Mouse (Mus musculus) heart, embryonic 15.5 days (tissue): ENCODE measurements around the gene Mthfd1l. TPM values are rescaled to one million over a fixed set of nuclear protein-coding genes. Genes with fewer than 3 reads are reported as not detected.

Source experiments
- ATAC-seq: fragments of 200-750 bp; cut with Nextera tagmentation; replicated peaks from 2 replicates; pipeline ENCODE4 v1.8.0; 2017; ENCODE audit warnings: low read depth, moderate TSS enrichment; ENCODE audit not compliant: insufficient number of reproducible peaks, insufficient read depth, low FRiP score
- H3K27ac ChIP-seq: fragments of 300-500 bp; sonication (generic); 2 replicates; pipeline ENCODE4 v1.5.1; 2015; ENCODE audit warnings: mild to moderate bottlenecking, inconsistent platforms
- H3K27me3 ChIP-seq: fragments of 300-500 bp; sonication (generic); 2 replicates; pipeline ENCODE4 v1.6.1; 2015; ENCODE audit warnings: inconsistent platforms
- H3K36me3 ChIP-seq: fragments of 300-500 bp; sonication (generic); 2 replicates; pipeline ENCODE4 v1.6.1; 2015; ENCODE audit warnings: mild to moderate bottlenecking, inconsistent platforms
- H3K4me1 ChIP-seq: fragments of 300-500 bp; sonication (generic); replicated peaks from 2 replicates; pipeline ENCODE4 v1.6.1; 2015; ENCODE audit warnings: inconsistent platforms
- H3K4me2 ChIP-seq: fragments of 300-500 bp; sonication (generic); 2 replicates; pipeline ENCODE4 v1.6.1; 2015; ENCODE audit warnings: inconsistent platforms, mild to moderate bottlenecking, moderate library complexity
- H3K4me3 ChIP-seq: fragments of 300-500 bp; sonication (generic); 2 replicates; pipeline ENCODE4 v1.5.1; 2015; ENCODE audit warnings: mild to moderate bottlenecking, inconsistent platforms
- H3K9ac ChIP-seq: fragments of 300-500 bp; sonication (generic); 2 replicates; pipeline ENCODE4 v1.6.1; 2015; ENCODE audit warnings: mild to moderate bottlenecking, inconsistent platforms
- H3K9me3 ChIP-seq: fragments of 300-500 bp; sonication (generic); replicated peaks from 2 replicates; pipeline ENCODE4 v1.6.1; 2016; ENCODE audit warnings: inconsistent platforms
- WGBS: fragments of 180-500 bp; shearing (Covaris S2); methylation state at CpG from one replicate; pipeline ENCODE4 v1.1.7; 2015; ENCODE audit warnings: mixed read lengths; 5-methylcytosine and 5-hydroxymethylcytosine counted together
- polyA plus RNA-seq: library from polyadenylated mRNA; unstranded; fragments of >200 nt; fragmentation: Nextera tagmentation; extraction: Ambion mirVana; gene quantifications from 2 replicates; pipeline ENCODE4 v1.2.1, GENCODE M21; 2015

Mthfd1l gene
- polyA plus RNA-seq, 1 experiment from 2014 or later: 7.5 TPM

DNA sequence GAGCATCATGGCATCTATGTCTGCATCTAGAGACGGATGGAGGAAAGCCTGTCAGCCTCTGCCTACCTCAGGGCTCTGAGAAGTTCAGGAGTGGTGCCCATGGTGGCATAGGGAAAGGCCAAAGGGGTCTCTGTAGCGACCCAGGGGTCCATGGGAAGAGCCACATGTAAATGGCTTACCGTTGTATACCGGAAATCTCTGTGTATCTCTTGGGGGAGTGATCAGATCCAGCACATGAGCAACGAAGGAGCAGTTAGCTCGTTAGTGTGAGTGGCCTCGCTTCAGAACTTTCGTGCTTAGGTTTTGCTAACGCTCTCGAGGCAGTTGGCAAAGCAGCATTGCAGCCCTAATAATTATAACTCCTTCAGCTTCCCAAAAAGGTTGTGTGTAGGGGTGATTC, 169.9 kb downstream of the Mthfd1l start:
- Histone ChIP-seq H3K9me3 (no peaks in the 10 kb centered on the region), H3K4me3 (no peak overlapping the region), H3K27me3 (no peaks in the 10 kb centered on the region), H3K27ac (no peak overlapping the region), H3K9ac (no peak overlapping the region), H3K4me1 (0 out of 2 replicates have a peak, but pooled peaks cover 6% of the 10 kb centered on the region), H3K4me2 (no peak overlapping the region), H3K36me3 (no peaks in the 10 kb centered on the region)
- WGBS: 85% methylated on average over 10 of the region's 10 CpGs
- ATAC-seq: no peak

DNA sequence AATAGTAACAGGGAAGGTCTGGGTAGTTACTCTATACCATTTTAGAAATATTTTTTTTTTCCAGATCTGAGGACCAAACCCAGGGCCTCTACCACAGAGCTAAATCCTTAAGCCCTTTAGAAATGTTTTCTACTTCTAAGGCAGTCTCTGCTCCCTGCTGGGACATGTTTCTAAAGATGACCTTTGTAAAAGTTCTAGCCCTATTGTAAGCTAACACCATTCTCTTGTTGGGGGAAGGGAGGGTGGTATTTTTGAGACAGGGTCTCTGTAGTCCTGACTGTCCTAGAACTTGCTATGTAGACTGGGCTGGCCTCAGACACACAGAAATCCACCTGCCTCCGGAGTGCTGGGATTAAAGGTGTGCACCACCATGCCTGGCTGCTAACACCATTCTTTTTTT, 170.5 kb downstream of the Mthfd1l start:
- whole genome bisulfite sequencing: 85% methylated on average over 1 of the region's 1 CpGs
- H3K4me1 ChIP-seq: 0 out of 2 replicates have a peak, but pooled peaks cover 6% of the 10 kb centered on the region
- no peak overlapping the region for H3K27ac ChIP-seq
- no peak overlapping the region for H3K4me3 ChIP-seq
- H3K36me3 ChIP-seq: no peaks in the 10 kb centered on the region
- H3K27me3 ChIP-seq: no peaks in the 10 kb centered on the region
- no peak overlapping the region for H3K9ac ChIP-seq
- H3K4me2 ChIP-seq: no peak overlapping the region
- no peaks in the 10 kb centered on the region for H3K9me3 ChIP-seq
- no peak for ATAC-seq

DNA sequence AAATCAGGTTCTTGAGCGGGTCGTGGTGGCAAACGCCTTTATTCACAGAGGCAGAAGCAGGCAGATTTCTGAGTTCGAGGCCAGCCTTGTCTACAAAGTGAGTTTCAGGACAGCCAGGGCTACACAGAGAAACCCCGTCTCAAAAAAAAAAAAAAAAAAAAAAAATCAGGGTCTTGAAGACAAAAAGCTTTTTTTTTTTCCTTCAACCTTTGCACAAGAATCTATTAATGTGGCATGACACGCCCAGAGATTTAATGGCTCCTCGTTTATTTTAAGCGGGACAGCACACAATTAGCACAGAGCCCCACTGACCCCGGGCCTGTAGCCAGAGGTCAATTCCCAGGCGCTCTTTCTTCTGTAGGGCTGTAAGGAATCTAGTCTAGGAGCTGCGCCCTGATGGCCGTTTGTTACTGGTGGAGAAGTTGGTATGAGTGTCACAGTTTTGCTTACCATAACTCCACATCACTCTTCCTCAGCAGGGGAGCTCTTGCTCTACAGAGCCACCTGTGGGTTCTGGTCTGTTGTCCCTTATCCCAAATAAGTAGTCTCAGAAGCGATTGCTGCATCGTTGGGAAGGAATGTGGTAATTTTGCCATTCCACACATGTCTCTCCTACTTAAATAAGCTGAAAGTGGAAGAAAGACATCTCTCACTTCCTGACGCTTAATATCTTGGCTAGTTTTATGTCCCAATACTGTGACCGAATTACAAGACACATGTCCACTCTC, 172.3 kb downstream of the Mthfd1l start:
- no peaks in the 10 kb centered on the region for H3K36me3 ChIP-seq
- no peak overlapping the region for H3K4me2 ChIP-seq
- no peak for ATAC-seq
- H3K4me1 ChIP-seq: 0 out of 2 replicates have a peak, but pooled peaks cover 3% of the 10 kb centered on the region
- H3K27ac ChIP-seq: no peak overlapping the region
- no peaks in the 10 kb centered on the region for H3K9me3 ChIP-seq
- no peaks in the 10 kb centered on the region for H3K27me3 ChIP-seq
- no peak overlapping the region for H3K4me3 ChIP-seq
- H3K9ac ChIP-seq: no peak overlapping the region
- WGBS: 71% methylated on average over 16 of the region's 16 CpGs

DNA sequence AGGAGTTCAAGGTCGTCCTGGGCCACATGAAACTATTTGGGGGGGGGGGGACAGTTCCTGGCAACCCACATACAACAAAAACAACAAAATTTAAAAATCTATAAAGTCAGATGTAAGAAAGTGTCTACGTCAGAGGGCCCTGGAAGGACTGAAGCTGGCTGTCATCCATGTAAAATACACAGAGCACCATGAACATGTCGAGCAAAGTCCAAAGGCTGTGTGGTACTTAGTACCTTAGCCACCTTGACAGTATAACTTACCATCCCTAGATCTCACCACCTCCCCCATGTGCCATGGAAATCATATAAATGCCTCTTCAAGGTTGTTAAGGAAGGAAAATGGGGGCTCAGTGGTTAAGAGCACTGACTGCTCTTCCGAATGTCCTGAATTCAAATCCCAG, 174.0 kb downstream of the Mthfd1l start:
- H3K27ac ChIP-seq: no peak overlapping the region
- H3K9ac ChIP-seq: no peak overlapping the region
- ATAC-seq: no peak
- 78% methylated on average over 4 of the region's 4 CpGs for WGBS
- H3K4me3 ChIP-seq: no peak overlapping the region
- H3K27me3 ChIP-seq: no peaks in the 10 kb centered on the region
- no peaks in the 10 kb centered on the region for H3K36me3 ChIP-seq
- 0 out of 2 replicates have a peak, but pooled peaks cover 3% of the 10 kb centered on the region for H3K4me1 ChIP-seq
- no peak overlapping the region for H3K4me2 ChIP-seq
- H3K9me3 ChIP-seq: no peaks in the 10 kb centered on the region

DNA sequence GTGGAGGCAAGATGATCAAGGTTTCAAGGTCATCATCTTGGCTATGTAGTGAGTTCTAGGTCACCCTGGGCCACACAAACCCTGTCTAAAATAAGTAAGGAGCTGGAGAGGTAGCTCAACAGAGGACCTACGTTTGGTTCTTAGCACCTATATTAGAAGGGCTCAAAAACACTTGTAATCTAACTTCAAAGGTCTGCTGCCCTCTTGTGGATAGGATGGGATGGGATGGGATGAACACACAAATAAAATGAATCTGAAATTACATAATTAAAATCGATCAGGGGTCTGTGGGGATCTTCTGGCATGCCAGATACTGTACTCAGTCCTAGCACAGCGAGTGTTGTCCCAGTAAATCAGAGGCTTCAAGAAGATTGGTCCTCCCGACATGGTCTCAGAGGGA, 178.2 kb downstream of the Mthfd1l start:
- no peaks in the 10 kb centered on the region for H3K27me3 ChIP-seq
- H3K4me3 ChIP-seq: no peak overlapping the region
- H3K36me3 ChIP-seq: no peaks in the 10 kb centered on the region
- H3K4me2 ChIP-seq: no peak overlapping the region
- H3K9me3 ChIP-seq: no peaks in the 10 kb centered on the region
- H3K27ac ChIP-seq: no peak overlapping the region
- no peak overlapping the region for H3K9ac ChIP-seq
- no peak for ATAC-seq
- 90% methylated on average over 4 of the region's 4 CpGs for WGBS
- H3K4me1 ChIP-seq: 0 out of 2 replicates have a peak, but pooled peaks cover 2% of the 10 kb centered on the region

DNA sequence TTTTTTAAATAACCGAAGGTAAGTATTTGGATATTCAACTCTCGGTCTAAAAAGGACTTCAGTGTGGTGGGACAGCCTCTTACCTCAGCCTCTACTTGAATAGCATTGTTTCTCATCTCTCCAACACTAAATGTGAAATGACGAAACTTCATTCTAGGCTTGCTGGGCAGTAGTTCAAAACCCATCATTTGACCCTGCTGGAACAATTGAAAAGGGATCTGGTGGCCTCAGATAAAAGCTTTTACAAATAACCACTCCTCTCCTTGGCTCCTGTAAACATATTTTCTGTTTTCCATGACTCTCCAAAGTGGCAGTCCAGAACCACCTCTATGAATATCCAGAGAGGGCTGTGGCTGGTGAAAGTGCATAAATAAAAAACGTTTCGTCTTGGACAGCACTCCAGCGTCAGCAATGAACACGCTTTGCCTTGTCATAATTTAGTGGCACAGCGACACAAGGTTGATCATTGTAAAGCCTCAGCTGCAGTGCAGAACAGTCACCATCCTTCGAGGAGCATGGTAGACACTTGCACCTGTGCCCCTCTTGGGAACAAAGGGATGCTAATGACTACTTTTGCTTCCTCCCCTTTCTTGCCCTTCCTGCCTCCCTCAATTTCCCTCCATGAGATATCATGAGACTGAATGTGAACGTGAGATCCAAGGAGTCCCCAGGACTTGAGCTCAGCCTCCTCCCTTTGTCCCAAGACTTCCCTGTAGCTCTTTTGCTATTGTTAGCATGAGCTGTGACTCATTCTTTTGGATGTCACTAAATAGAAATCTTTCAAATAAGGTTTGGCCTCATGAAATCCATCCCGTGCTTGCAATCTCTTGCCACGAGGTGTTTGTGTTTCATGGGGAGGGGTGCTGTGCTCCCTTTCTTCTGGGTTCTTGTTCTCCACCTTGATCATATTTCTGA, 179.2 kb downstream of the Mthfd1l start:
- no peaks in the 10 kb centered on the region for H3K9me3 ChIP-seq

DNA sequence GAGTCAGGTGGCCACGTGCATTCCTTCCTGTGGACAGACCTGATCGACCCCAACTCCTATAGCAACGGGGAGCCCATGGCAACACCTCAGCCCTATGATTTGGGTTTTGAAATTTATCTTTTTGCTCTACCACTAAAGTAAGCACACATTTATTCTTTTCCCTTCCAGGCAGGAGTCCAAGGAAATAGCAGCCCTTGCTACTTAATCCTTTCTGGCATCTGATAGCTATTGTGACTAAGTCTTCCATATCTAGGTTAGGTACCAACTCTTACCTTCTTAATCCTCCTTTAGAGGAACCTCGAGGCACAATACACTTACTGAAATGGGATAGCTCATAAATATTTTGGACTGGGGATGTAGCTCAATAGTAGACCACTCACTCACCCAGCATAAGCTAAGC, 180.1 kb downstream of the Mthfd1l start:
- Histone ChIP-seq H3K4me2 (no peak overlapping the region), H3K4me1 (0 out of 2 replicates have a peak, but pooled peaks cover 2% of the 10 kb centered on the region), H3K27ac (no peak overlapping the region), H3K36me3 (no peaks in the 10 kb centered on the region), H3K9me3 (no peaks in the 10 kb centered on the region), H3K9ac (no peak overlapping the region), H3K4me3 (no peak overlapping the region), H3K27me3 (no peaks in the 10 kb centered on the region)
- WGBS: 83% methylated on average over 4 of the region's 4 CpGs
- ATAC-seq: no peak

More for the DNA sequence above, 179.2 kb downstream of the Mthfd1l start:
- no peak overlapping the region for H3K27ac ChIP-seq
- no peaks in the 10 kb centered on the region for H3K36me3 ChIP-seq
- ATAC-seq: no peak
- 74% methylated on average over 12 of the region's 12 CpGs for WGBS
- H3K27me3 ChIP-seq: no peaks in the 10 kb centered on the region
- no peak overlapping the region for H3K4me2 ChIP-seq
- H3K4me3 ChIP-seq: no peak overlapping the region
- no peak overlapping the region for H3K9ac ChIP-seq
- H3K4me1 ChIP-seq: 0 out of 2 replicates have a peak, but pooled peaks cover 2% of the 10 kb centered on the region

DNA sequence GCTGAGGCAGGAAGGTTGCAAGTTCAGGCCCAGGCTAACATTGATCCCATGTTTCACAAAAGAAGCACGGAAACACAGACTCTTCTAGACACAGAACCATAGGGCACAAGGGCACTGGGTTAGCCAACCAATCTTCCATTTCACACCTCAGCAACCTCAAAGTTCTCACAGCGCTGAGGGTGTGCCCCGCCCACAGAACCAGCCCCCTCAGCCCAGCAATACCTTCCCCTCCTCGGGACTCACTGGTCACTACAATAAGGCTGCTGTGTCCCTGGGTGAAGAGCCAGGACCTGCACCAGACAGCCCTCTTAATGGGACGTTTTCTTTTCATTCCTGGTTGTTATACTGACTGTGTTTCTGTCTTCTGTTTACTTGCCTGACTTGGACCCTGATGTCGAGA, 181.1 kb downstream of the Mthfd1l start:
- WGBS: 63% methylated on average over 6 of the region's 6 CpGs

DNA sequence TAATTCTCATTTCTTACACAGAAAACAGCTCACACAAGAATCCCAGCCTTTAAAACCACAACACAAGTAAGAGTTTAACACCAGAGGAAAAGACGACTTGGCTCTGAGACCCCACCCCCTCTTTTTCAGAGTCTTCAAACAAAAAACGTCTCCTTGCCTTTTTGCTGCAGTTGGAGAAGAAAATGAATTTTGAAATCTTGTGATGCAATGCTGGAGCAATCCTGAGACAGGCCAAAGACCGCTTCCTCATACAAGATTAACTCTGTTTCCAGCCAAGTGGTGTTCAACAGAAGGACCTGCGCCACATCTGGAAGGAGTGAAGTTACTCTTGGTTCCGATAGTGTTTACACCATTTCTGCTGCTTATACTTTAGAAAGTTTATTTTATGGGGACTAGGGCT, 182.6 kb downstream of the Mthfd1l start:
- Histone ChIP-seq H3K36me3 (no peaks in the 10 kb centered on the region), H3K4me1 (peaks cover 10% of the 10 kb centered on the region), H3K4me2 (no peak overlapping the region), H3K27ac (no peak overlapping the region), H3K4me3 (no peak overlapping the region), H3K27me3 (no peaks in the 10 kb centered on the region), H3K9me3 (no peaks in the 10 kb centered on the region), H3K9ac (no peak overlapping the region)
- 62% methylated on average over 5 of the region's 5 CpGs for WGBS
- ATAC-seq: no peak

More for the DNA sequence above, 181.1 kb downstream of the Mthfd1l start:
- H3K4me3 ChIP-seq: no peak overlapping the region
- 0 out of 2 replicates have a peak, but pooled peaks cover 2% of the 10 kb centered on the region for H3K4me1 ChIP-seq
- no peaks in the 10 kb centered on the region for H3K36me3 ChIP-seq
- no peaks in the 10 kb centered on the region for H3K27me3 ChIP-seq
- H3K27ac ChIP-seq: 0 out of 2 replicates have a peak overlapping the region, but pooled peaks have one; percentile 12
- no peak for ATAC-seq
- no peaks in the 10 kb centered on the region for H3K9me3 ChIP-seq
- no peak overlapping the region for H3K9ac ChIP-seq
- no peak overlapping the region for H3K4me2 ChIP-seq

DNA sequence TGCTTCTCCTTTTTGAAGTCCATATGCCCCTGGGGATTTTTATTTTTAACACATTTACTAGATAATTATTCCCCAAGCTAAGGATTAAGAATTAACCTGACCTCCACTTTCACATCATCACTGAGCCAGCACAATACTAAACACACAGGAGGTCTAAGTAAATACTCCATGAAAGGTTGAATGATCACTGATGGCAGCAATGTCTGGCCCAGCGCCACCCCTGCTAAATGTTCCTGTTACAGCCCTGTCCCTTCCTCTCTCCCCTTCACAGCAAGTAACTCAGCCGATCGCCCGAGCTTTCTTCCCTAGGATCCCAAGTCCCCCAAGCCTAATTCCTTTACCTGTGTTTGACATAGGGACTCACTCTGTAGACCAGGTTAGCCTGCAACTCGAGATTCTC, 185.6 kb downstream of the Mthfd1l start:
- no peaks in the 10 kb centered on the region for H3K9me3 ChIP-seq
- WGBS: 63% methylated on average over 5 of the region's 5 CpGs
- H3K9ac ChIP-seq: no peak overlapping the region
- no peak overlapping the region for H3K27ac ChIP-seq
- no peak overlapping the region for H3K4me2 ChIP-seq
- H3K27me3 ChIP-seq: no peaks in the 10 kb centered on the region
- no peak overlapping the region for H3K4me3 ChIP-seq
- H3K4me1 ChIP-seq: peaks cover 15% of the 10 kb centered on the region
- no peak for ATAC-seq
- H3K36me3 ChIP-seq: no peaks in the 10 kb centered on the region

DNA sequence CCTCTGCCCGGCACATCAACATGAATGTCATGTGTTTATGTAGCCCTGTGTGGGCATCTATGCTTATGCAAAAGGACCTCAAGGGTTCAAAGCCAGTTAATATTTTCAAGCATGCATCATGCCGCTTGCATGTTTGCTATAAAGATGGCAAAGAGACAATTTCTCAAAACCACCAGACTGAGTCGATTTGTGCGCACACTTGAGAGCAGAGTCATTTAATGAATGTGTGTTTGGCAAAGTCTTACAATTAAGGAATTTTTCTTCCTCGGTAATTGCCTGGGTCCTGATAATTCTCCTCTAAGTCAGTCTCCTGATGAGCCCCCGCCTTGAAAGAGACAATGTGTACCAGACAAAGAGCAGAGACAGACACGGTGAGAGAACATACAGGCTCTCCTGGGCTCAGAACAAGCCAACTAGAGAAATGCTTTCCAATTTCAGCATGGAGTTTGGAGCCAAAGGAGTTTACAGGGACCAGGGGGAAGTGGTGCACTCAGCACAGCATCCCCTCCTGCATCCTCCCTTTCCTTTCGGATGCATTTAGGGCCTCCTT, 186.7 kb downstream of the Mthfd1l start:
- Histone ChIP-seq H3K9me3 (no peaks in the 10 kb centered on the region), H3K9ac (no peak overlapping the region), H3K4me2 (no peak overlapping the region), H3K27me3 (no peaks in the 10 kb centered on the region), H3K27ac (0 out of 2 replicates have a peak overlapping the region, but pooled peaks have one; percentile 60), H3K4me1 (peaks cover 15% of the 10 kb centered on the region), H3K4me3 (no peak overlapping the region), H3K36me3 (no peaks in the 10 kb centered on the region)
- ATAC-seq: no peak
- 62% methylated on average over 8 of the region's 8 CpGs for WGBS
